Mouse (Mus musculus): ENCODE data around the gene Hk3. TPM values are rescaled to one million over a fixed set of nuclear protein-coding genes. Genes with fewer than 3 reads are reported as not detected.

Hk3 gene
- 0.80 and 0.84 TPM in 2 replicates for polyA plus RNA-seq (2016; fragmentation: Nextera tagmentation; extraction: Ambion mirVana)

- no peak for ATAC-seq (ENCODE audit: low FRiP score, low read depth)
- H3K9ac ChIP-seq = no peak within 1 kb of the TSS
Measured at GRCm38 (mm10) chr13:55021194-55021779, at the start of gene Hk3. Gene Hk3 (minus strand): TSS chr13:55021385.

GRCm38 (mm10) chr13:55069719-55070118, 48.5 kb upstream of the Hk3 start:
- Histone ChIP-seq H3K36me3 (no peaks in the 10 kb centered on the region; the same call in 1 of the 2 replicates), H3K4me2 (replicated peaks) (no peak overlapping the region), H3K4me3 (no peak overlapping the region), H3K27me3 (replicated peaks) (no peaks in the 10 kb centered on the region), H3K9ac (no peak overlapping the region), H3K27ac (no peak overlapping the region), H3K4me1 (no peaks in the 10 kb centered on the region), H3K9me3 (no peaks in the 10 kb centered on the region)
- WGBS = 68% methylated on average over 7 of the region's 7 CpGs
- ATAC-seq (ENCODE audit: low FRiP score, low read depth) = no peak

More at GRCm38 (mm10) chr13:55021194-55021779, at the start of gene Hk3:
- Histone ChIP-seq H3K36me3 (peaks cover 8% of the 10 kb centered on the region; the same call in 1 of the 2 replicates), H3K9me3 (no peaks in the 10 kb centered on the region), H3K27ac (no peak within 1 kb of the TSS), H3K4me3 (no peak within 1 kb of the TSS), H3K4me2 (replicated peaks) (no peak within 1 kb of the TSS), H3K4me1 (peaks cover 3% of the 10 kb centered on the region; the same call in 1 of the 2 replicates), H3K27me3 (replicated peaks) (no peaks in the 10 kb centered on the region)
- WGBS = 89% methylated on average over 13 of the region's 13 CpGs

- Histone ChIP-seq H3K4me3 (no peak overlapping the region), H3K36me3 (no peaks in the 10 kb centered on the region; the same call in 1 of the 2 replicates), H3K4me1 (no peaks in the 10 kb centered on the region), H3K9ac (no peak overlapping the region), H3K27ac (no peak overlapping the region), H3K4me2 (replicated peaks) (no peak overlapping the region), H3K9me3 (no peaks in the 10 kb centered on the region), H3K27me3 (replicated peaks) (no peaks in the 10 kb centered on the region)
- 89% methylated on average over 2 of the region's 2 CpGs for WGBS
- ATAC-seq (ENCODE audit: low FRiP score, low read depth) = no peak
Measured at GRCm38 (mm10) chr13:55063276-55063675, 42.1 kb upstream of the Hk3 start.

DNA sequence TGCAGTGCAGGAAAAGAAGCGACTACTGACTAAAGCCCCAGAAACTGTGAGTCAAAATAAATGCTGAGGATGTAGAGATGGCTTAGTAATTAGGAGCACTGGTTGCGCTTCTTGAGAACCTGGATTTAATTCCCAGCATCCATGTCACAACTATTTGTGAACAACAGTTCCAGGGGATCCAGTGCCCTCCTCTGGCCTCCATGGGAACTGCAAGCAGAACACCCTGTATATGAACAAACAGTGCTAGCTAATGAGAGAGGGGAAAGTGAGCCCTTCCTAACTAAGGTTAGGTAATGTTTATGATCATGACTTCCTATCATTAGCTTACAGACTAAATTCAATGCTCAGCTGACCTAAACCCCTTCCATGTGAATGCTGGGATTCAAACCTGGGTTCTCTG, 36.9 kb upstream of the Hk3 start:
- Histone ChIP-seq H3K4me3 (no peak overlapping the region), H3K9ac (no peak overlapping the region), H3K36me3 (peaks cover 4% of the 10 kb centered on the region), H3K27ac (no peak overlapping the region), H3K27me3 (replicated peaks) (no peaks in the 10 kb centered on the region), H3K4me1 (no peaks in the 10 kb centered on the region), H3K9me3 (no peaks in the 10 kb centered on the region), H3K4me2 (replicated peaks) (no peak overlapping the region)
- ATAC-seq (ENCODE audit: low FRiP score, low read depth) = no peak
- WGBS = 94% methylated on average over 2 of the region's 2 CpGs

DNA sequence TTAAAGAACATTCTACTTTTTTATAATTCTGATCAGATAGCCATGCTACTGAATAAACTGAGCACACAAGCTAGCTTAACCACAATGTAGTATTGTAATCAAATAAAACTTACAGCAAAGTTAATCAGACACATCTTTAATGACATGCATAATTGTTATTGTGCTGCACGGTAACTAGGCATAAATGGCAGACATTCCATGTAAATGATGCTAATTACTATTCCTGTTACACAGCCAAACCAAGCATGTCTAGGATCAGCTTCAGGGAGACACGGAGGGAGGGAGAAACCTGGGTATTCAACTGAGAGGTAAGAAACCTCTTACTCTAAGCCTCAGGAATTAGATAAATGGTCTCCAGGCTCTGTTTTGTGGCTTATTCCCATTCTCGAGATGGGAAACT, 26.5 kb upstream of the Hk3 start:
- peaks cover 6% of the 10 kb centered on the region for H3K36me3 ChIP-seq
- H3K4me1 ChIP-seq = no peaks in the 10 kb centered on the region
- H3K4me2 ChIP-seq (replicated peaks) = no peak overlapping the region
- H3K27me3 ChIP-seq (replicated peaks) = no peaks in the 10 kb centered on the region
- no peak for ATAC-seq (ENCODE audit: low FRiP score, low read depth)
- H3K9me3 ChIP-seq = no peaks in the 10 kb centered on the region
- H3K9ac ChIP-seq = no peak overlapping the region
- WGBS = 69% methylated on average over 3 of the region's 3 CpGs
- no peak overlapping the region for H3K4me3 ChIP-seq
- H3K27ac ChIP-seq = no peak overlapping the region

DNA sequence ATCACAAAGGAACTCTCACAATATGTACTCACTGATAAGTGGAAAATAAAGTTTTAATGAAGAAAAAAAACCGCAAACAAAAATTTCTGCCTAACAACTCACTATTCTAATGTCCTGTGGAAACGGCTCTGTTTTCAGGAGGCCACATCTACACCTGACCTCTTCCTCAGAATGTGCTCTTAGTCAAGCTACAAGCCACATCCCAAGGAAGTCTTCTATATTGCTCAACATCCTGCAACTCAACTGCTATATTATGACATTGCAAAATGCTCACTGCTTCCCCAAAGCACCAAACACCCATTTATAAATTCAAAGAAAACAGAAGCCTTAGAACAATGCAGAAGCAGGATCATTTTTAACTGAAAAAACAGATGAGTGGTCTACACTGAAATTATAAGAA, 18.8 kb upstream of the Hk3 start:
- no peaks in the 10 kb centered on the region for H3K9me3 ChIP-seq
- H3K36me3 ChIP-seq = peaks cover 6% of the 10 kb centered on the region
- H3K27ac ChIP-seq = no peak overlapping the region
- ATAC-seq (ENCODE audit: low FRiP score, low read depth) = no peak
- H3K9ac ChIP-seq = no peak overlapping the region
- H3K4me1 ChIP-seq = no peaks in the 10 kb centered on the region
- WGBS = 96% methylated on average over 2 of the region's 2 CpGs
- H3K4me2 ChIP-seq (replicated peaks) = no peak overlapping the region
- H3K4me3 ChIP-seq = no peak overlapping the region
- no peaks in the 10 kb centered on the region for H3K27me3 ChIP-seq (replicated peaks)

- no peak overlapping the region for H3K4me3 ChIP-seq
- no peak overlapping the region for H3K9ac ChIP-seq
- peaks cover 3% of the 10 kb centered on the region; the same call in 1 of the 2 replicates for H3K4me1 ChIP-seq
- H3K36me3 ChIP-seq = peaks cover 14% of the 10 kb centered on the region; the same call in 1 of the 2 replicates
- 92% methylated on average over 2 of the region's 2 CpGs for WGBS
- H3K27ac ChIP-seq = no peak overlapping the region
- ATAC-seq (ENCODE audit: low FRiP score, low read depth) = no peak
- no peaks in the 10 kb centered on the region for H3K9me3 ChIP-seq
- no peaks in the 10 kb centered on the region for H3K27me3 ChIP-seq (replicated peaks)
- no peak overlapping the region for H3K4me2 ChIP-seq (replicated peaks)
Measured at GRCm38 (mm10) chr13:55024215-55024614, 3.0 kb upstream of the Hk3 start.

DNA sequence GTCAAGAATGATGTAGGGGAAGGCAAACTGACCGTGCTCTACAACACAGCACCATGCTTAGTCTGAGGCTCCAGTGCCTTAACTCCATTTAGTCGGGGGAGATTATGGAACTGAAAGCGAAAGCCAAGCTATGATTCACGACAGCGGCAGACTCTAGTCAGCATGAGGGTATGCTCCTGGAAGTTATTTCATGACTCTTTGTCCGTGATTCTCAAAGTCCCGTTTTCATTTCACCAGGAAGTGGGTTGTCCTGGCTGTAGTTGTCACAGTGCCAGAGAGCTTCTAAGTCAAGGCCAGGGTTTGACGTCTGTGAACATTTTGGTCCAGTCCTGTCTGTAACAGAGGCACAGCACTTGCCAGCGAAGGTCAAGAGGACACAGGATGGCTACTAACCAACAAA, 1.5 kb upstream of the Hk3 start:
- Histone ChIP-seq H3K27me3 (replicated peaks) (no peaks in the 10 kb centered on the region), H3K9me3 (no peaks in the 10 kb centered on the region), H3K4me3 (no peak overlapping the region), H3K4me1 (peaks cover 3% of the 10 kb centered on the region; the same call in 1 of the 2 replicates), H3K27ac (no peak overlapping the region), H3K4me2 (replicated peaks) (no peak overlapping the region), H3K36me3 (peaks cover 9% of the 10 kb centered on the region; the same call in 1 of the 2 replicates), H3K9ac (no peak overlapping the region)
- 78% methylated on average over 9 of the region's 9 CpGs for WGBS
- ATAC-seq (ENCODE audit: low FRiP score, low read depth) = no peak

DNA sequence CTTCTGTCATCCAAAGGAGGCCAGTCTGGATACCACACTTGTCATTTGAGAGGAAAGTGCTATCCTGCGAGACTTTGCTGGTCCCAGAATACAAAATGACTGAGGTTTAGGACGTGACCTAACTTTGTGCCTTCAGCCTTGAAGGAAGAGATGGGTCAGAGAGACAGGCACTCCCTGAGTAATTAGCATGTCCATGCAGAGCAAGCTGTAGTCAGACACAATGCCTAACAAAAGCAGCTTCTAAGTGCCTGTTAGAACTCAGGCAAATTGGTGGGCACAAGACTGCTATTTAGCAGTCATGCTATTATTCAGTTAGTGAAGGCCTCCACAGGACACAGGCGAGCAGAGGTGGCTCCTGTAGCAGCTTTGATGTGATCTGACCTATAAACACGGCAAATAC, 1.1 kb upstream of the Hk3 start:
- H3K36me3 ChIP-seq = peaks cover 9% of the 10 kb centered on the region; the same call in 1 of the 2 replicates
- H3K9me3 ChIP-seq = no peaks in the 10 kb centered on the region
- peaks cover 3% of the 10 kb centered on the region; the same call in 1 of the 2 replicates for H3K4me1 ChIP-seq
- no peak overlapping the region for H3K4me3 ChIP-seq
- no peak overlapping the region for H3K27ac ChIP-seq
- H3K9ac ChIP-seq = no peak overlapping the region
- H3K27me3 ChIP-seq (replicated peaks) = no peaks in the 10 kb centered on the region
- H3K4me2 ChIP-seq (replicated peaks) = no peak overlapping the region
- 26% methylated on average over 4 of the region's 4 CpGs for WGBS
- no peak for ATAC-seq (ENCODE audit: low FRiP score, low read depth)

GRCm38 (mm10) chr13:55020051-55020450, 1.1 kb downstream of the Hk3 start:
- H3K9me3 ChIP-seq = no peaks in the 10 kb centered on the region
- no peak overlapping the region for H3K4me2 ChIP-seq (replicated peaks)
- no peak overlapping the region for H3K4me3 ChIP-seq
- no peaks in the 10 kb centered on the region for H3K27me3 ChIP-seq (replicated peaks)
- no peak overlapping the region for H3K27ac ChIP-seq
- peaks cover 3% of the 10 kb centered on the region; the same call in 1 of the 2 replicates for H3K4me1 ChIP-seq
- WGBS = 91% methylated on average over 4 of the region's 4 CpGs
- ATAC-seq (ENCODE audit: low FRiP score, low read depth) = no peak
- no peaks in the 10 kb centered on the region for H3K36me3 ChIP-seq
- no peak overlapping the region for H3K9ac ChIP-seq

DNA sequence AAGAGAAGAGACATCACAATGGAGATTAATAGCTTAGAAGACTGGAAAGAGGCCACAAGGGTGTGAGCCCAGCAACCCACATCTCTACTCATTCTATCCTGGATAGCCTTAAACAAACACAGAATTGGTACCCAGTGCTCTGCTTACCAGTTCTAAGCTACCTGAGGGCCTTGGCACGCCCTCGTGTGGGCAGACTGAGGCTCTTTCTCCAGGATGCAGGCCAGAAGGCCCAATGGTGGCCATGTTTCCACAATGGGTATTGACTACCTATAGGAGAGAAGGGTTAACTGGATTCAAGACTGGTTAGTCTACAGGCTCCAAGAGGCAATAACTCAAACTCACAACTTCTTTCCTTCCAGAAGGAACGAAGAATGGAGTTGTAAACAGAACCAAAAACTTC, 2.0 kb downstream of the Hk3 start:
- WGBS = 64% methylated on average over 3 of the region's 3 CpGs
- H3K4me1 ChIP-seq = peaks cover 4% of the 10 kb centered on the region; the same call in 1 of the 2 replicates
- no peak overlapping the region for H3K4me2 ChIP-seq (replicated peaks)
- no peak overlapping the region for H3K4me3 ChIP-seq
- H3K27ac ChIP-seq = no peak overlapping the region
- H3K27me3 ChIP-seq (replicated peaks) = no peaks in the 10 kb centered on the region
- H3K9me3 ChIP-seq = no peaks in the 10 kb centered on the region
- ATAC-seq (ENCODE audit: low FRiP score, low read depth) = no peak
- no peak overlapping the region for H3K9ac ChIP-seq
- no peaks in the 10 kb centered on the region for H3K36me3 ChIP-seq

- Histone ChIP-seq H3K4me3 (no peak overlapping the region), H3K4me1 (peaks cover 9% of the 10 kb centered on the region; the same call in 1 of the 2 replicates), H3K9me3 (no peaks in the 10 kb centered on the region), H3K27me3 (replicated peaks) (no peaks in the 10 kb centered on the region), H3K27ac (no peak overlapping the region), H3K9ac (no peak overlapping the region), H3K4me2 (replicated peaks) (no peak overlapping the region), H3K36me3 (no peaks in the 10 kb centered on the region)
- WGBS = 86% methylated on average over 9 of the region's 9 CpGs
- ATAC-seq (ENCODE audit: low FRiP score, low read depth) = no peak
Measured at GRCm38 (mm10) chr13:55018700-55019099, 2.5 kb downstream of the Hk3 start.
